Mouse (Mus musculus) neutrophil, adult 5-6 weeks (primary cell): ENCODE results near the gene Kif19a. TPM values are rescaled to one million over a fixed set of nuclear protein-coding genes. Genes with fewer than 3 reads are reported as not detected.

Experiments
- ATAC-seq: fragments of 151-379, 151-347 bp; 2 replicates; pipeline ENCODE4 v1.8.0; 2017; ENCODE audit warnings: mild to moderate bottlenecking, moderate TSS enrichment; ENCODE audit not compliant: insufficient number of reproducible peaks, poor library complexity, low FRiP score, severe bottlenecking; ENCODE audit errors: extremely low read depth
- total RNA-seq: library from RNA; stranded (forward); fragments of 200-1000 nt; gene quantifications from 2 replicates; pipeline ENCODE4 v1.2.3, GENCODE M21; 2017

Kif19a gene
- total RNA-seq, 1 experiment from 2014 or later, result 5.4 TPM

- ATAC-seq, result peak; percentile 47; the same call in 1 of the 2 replicates
Observed at GRCm38 (mm10) chr11:114797981-114798380, 32.8 kb downstream of the Kif19a start.

GRCm38 (mm10) chr11:114798624-114799023, 33.4 kb downstream of the Kif19a start, which contains the start of gene Gpr142:
Gene Gpr142, plus strand, starts transcription at chr11:114798924.
- ATAC-seq, result no peak

GRCm38 (mm10) chr11:114801906-114802305, 36.7 kb downstream of the Kif19a start:
- ATAC-seq, result no peak

GRCm38 (mm10) chr11:114802540-114803267, 37.5 kb downstream of the Kif19a start:
- ATAC-seq, result no peak

- no peak for ATAC-seq
Observed at GRCm38 (mm10) chr11:114803990-114804389, 38.8 kb downstream of the Kif19a start.

GRCm38 (mm10) chr11:114807025-114807424, 41.8 kb downstream of the Kif19a start:
- ATAC-seq, result no peak

GRCm38 (mm10) chr11:114807686-114808427, 42.7 kb downstream of the Kif19a start:
- peak; percentile 16; the same call in 1 of the 2 replicates for ATAC-seq

- ATAC-seq, result no peak
Observed at GRCm38 (mm10) chr11:114809371-114809770, 44.2 kb downstream of the Kif19a start.

- no peak for ATAC-seq
Observed at GRCm38 (mm10) chr11:114810344-114810743, 45.2 kb downstream of the Kif19a start.

- peak; percentile 66 for ATAC-seq
Observed at GRCm38 (mm10) chr11:114812731-114813240, 47.6 kb downstream of the Kif19a start.

- ATAC-seq, result 0 out of 2 replicates have a peak, but pooled peaks have one; percentile 17
Observed at GRCm38 (mm10) chr11:114814873-114815592, 49.8 kb downstream of the Kif19a start.

- ATAC-seq, result no peak
Observed at GRCm38 (mm10) chr11:114816934-114817333, 51.7 kb downstream of the Kif19a start.

GRCm38 (mm10) chr11:114818185-114818584, 53.0 kb downstream of the Kif19a start:
- ATAC-seq, result 0 out of 2 replicates have a peak, but pooled peaks have one; percentile 10

- no peak for ATAC-seq
Observed at GRCm38 (mm10) chr11:114819110-114819509, 53.9 kb downstream of the Kif19a start.

GRCm38 (mm10) chr11:114820444-114820843, 55.3 kb downstream of the Kif19a start:
- ATAC-seq, result no peak

- no peak for ATAC-seq
Observed at GRCm38 (mm10) chr11:114821325-114821724, 56.1 kb downstream of the Kif19a start.

- ATAC-seq, result no peak
Observed at GRCm38 (mm10) chr11:114822727-114823126, 57.5 kb downstream of the Kif19a start.

GRCm38 (mm10) chr11:114823199-114823725, 58.1 kb downstream of the Kif19a start:
- no peak for ATAC-seq

GRCm38 (mm10) chr11:114826686-114827085, 61.5 kb downstream of the Kif19a start:
- ATAC-seq, result no peak
